Mouse (Mus musculus) testis, adult 2 months (tissue): ENCODE results near the gene Rnf43.

Experiments
- CTCF ChIP-seq: fragments of 200-500 bp; IDR thresholded peaks from 2 replicates; pipeline ENCODE4 v1.5.1; 2012; ENCODE audit warnings: low read depth, mild to moderate bottlenecking, inconsistent platforms, low read length, moderate library complexity; ENCODE audit not compliant: control insufficient read depth, insufficient read depth, insufficient replicate concordance
- POLR2A ChIP-seq: fragments of 200-500 bp; IDR thresholded peaks from 2 replicates; pipeline ENCODE4 v1.6.1; 2012; ENCODE audit warnings: low read depth, mild to moderate bottlenecking, inconsistent platforms, low read length, moderate library complexity; ENCODE audit not compliant: control insufficient read depth

DNA sequence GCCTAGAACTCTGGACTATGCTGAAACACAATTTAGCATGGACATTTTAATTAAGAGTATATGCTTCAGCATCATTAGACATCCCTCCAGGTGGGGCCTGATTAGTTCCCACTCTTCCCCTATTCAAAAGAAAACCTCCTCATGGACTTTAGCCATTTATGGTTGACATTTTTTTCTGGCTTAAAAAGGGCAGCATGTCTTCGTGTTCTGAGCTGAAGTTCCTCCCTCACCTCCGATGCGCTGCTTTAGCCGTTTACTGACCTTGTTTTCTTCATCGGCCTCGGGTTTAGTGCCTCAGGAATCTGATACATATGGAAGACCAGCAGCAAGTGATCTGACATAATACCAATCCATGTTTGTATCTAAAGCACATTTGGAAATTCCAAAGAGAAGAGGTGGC lies 1.4 kb downstream of the Rnf43 start:
- TF ChIP-seq CTCF (no peak), POLR2A (no peak)
